Mouse (Mus musculus): ENCODE results near the gene Ube2o. TPM values are rescaled to one million over a fixed set of nuclear protein-coding genes. Genes with fewer than 3 reads are reported as not detected.

Ube2o gene
- polyA plus RNA-seq, 1 experiment: 43.6 TPM

DNA sequence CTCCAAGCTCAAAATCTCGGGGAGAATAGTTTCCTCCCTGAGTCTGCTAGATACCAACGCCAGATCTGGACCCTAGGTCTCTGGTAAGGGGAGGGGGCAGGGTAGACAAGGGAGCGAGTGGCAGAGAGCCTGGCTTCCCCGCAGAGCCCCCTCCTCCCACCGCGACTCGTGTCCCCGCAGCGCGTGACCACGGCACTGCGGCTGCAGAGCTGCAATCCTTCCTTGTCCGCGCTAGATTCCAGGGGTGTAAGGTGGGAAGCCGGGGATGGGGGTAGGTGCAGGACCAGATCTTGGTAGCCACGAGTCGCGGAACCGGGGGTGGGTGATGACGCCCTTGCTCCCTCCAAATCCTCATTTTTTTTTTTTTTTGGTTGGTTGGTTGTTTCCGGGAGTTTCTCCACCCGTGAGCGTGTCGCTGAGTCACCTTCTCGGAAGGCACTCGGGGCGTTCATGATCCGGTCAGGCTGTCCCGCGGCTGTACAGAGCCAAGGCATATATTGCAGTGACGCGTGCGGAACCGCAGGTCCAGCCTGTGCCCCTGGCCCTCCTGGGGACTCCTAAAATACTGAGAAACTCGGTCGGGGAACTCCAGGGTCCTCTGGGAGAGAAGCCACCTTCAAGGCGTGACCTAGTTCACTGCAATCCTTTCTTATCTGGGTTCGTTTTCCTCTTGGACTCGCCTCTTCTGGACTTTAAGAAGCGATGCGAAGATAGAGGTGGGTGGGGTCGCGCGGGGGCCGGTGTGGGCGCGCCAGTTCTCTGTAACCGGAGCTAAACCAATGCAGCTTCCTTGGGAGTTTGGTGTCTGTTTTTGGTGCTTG is 49.7 kb downstream of the Ube2o start:
- Histone ChIP-seq H3K4me3 (ENCODE audit: low read depth, low read length) (peak overlapping the region; percentile 19; the same call in 1 of the 2 replicates), H3K9ac (ENCODE audit: low read depth, poor library complexity, severe bottlenecking) (no peak overlapping the region), H3K4me1 (ENCODE audit: control insufficient read depth, insufficient read depth, low read length) (no peaks in the 10 kb centered on the region), H3K27me3 (ENCODE audit: control insufficient read depth, insufficient read depth, low read length, poor library complexity, severe bottlenecking) (peaks cover 15% of the 10 kb centered on the region), H3K27ac (ENCODE audit: insufficient read depth, low read length) (no peak overlapping the region), H3K36me3 (ENCODE audit: control insufficient read depth, insufficient read depth, low read length, poor library complexity, severe bottlenecking) (no peaks in the 10 kb centered on the region), H3K9me3 (replicated peaks; ENCODE audit: control insufficient read depth, insufficient read depth, low read length, poor library complexity, severe bottlenecking) (no peaks in the 10 kb centered on the region)
- TF ChIP-seq CTCF (IDR thresholded peaks at IDR 0.05; ENCODE audit: low read depth, low read length): no peak
- no peak for TF ChIP-seq POLR2A (IDR thresholded peaks at IDR 0.05; ENCODE audit: insufficient read depth, low read length)
- no peak for TF ChIP-seq EP300 (IDR thresholded peaks at IDR 0.05; ENCODE audit: insufficient read depth, low read depth, low read length)

DNA sequence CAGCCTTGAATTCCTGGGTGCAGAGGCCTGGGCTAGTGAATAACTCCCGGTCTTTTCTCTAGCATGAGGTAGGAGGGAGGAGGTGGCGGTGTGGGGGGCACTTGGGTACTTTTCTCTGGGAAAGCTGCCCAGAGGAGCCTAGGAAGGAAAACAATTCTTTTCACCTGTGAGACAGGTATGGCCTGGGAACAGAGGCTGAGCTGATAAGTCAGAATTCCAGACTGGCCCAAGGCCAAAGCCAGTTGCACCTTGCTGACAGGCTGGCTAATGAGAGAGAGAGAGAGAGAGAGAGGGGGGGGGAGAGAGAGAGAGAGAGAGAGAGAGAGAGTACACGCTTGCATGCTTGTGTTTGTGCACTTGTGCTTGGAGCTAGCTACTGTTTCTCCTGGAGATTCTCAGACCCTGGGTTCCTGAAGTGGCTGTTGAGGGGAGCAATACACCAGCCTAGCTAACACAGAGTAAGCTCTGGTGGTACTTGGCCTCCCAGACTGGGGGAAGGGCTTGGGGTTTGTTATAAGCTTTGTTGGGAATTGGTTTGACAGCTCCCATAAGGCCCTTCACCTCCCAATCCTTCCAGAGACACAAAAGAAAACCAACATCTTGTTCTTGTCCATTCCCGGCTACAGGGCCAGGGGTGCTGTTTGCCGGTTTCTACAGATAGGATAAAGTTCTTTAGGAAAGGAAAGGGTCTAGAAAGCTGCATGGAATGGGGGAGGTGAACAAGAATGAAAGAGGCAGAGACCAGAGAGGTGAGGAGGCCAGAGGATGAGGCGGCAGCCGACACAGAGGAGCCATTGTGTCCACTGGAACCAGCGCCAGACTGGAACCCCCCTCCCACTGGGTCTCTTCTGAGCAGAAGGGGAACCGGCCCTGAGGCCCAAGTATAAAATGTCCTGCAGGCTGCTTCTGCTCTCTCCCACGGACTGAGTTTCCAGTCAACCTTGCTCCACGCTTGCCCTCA is 50.8 kb downstream of the Ube2o start, which contains the start of gene Sphk1:
Gene Sphk1, plus strand, starts transcription at position 739 of the 961 bp plus-strand sequence.
- Histone ChIP-seq H3K36me3 (ENCODE audit: control insufficient read depth, insufficient read depth, low read length, poor library complexity, severe bottlenecking) (no peaks in the 10 kb centered on the region), H3K9me3 (replicated peaks; ENCODE audit: control insufficient read depth, insufficient read depth, low read length, poor library complexity, severe bottlenecking) (no peaks in the 10 kb centered on the region), H3K4me1 (ENCODE audit: control insufficient read depth, insufficient read depth, low read length) (no peaks in the 10 kb centered on the region), H3K9ac (ENCODE audit: low read depth, poor library complexity, severe bottlenecking) (no peak within 1 kb of the TSS), H3K27me3 (ENCODE audit: control insufficient read depth, insufficient read depth, low read length, poor library complexity, severe bottlenecking) (peaks cover 15% of the 10 kb centered on the region), H3K27ac (ENCODE audit: insufficient read depth, low read length) (no peak within 1 kb of the TSS), H3K4me3 (ENCODE audit: low read depth, low read length) (peak within 1 kb of the TSS; percentile 19; the same call in 1 of the 2 replicates)
- no peak for TF ChIP-seq CTCF (IDR thresholded peaks at IDR 0.05; ENCODE audit: low read depth, low read length)
- no peak for TF ChIP-seq POLR2A (IDR thresholded peaks at IDR 0.05; ENCODE audit: insufficient read depth, low read length)
- no peak for TF ChIP-seq EP300 (IDR thresholded peaks at IDR 0.05; ENCODE audit: insufficient read depth, low read depth, low read length)

GRCm38 (mm10) chr11:116528636-116529320 is 52.5 kb downstream of the Ube2o start:
- Histone ChIP-seq H3K27me3 (ENCODE audit: control insufficient read depth, insufficient read depth, low read length, poor library complexity, severe bottlenecking) (peaks cover 15% of the 10 kb centered on the region), H3K27ac (ENCODE audit: insufficient read depth, low read length) (no peak overlapping the region), H3K4me3 (ENCODE audit: low read depth, low read length) (no peak overlapping the region), H3K4me1 (ENCODE audit: control insufficient read depth, insufficient read depth, low read length) (no peaks in the 10 kb centered on the region), H3K36me3 (ENCODE audit: control insufficient read depth, insufficient read depth, low read length, poor library complexity, severe bottlenecking) (no peaks in the 10 kb centered on the region), H3K9me3 (replicated peaks; ENCODE audit: control insufficient read depth, insufficient read depth, low read length, poor library complexity, severe bottlenecking) (no peaks in the 10 kb centered on the region), H3K9ac (ENCODE audit: low read depth, poor library complexity, severe bottlenecking) (no peak overlapping the region)
- TF ChIP-seq CTCF (IDR thresholded peaks at IDR 0.05; ENCODE audit: low read depth, low read length): no peak
- no peak for TF ChIP-seq EP300 (IDR thresholded peaks at IDR 0.05; ENCODE audit: insufficient read depth, low read depth, low read length)
- no peak for TF ChIP-seq POLR2A (IDR thresholded peaks at IDR 0.05; ENCODE audit: insufficient read depth, low read length)

DNA sequence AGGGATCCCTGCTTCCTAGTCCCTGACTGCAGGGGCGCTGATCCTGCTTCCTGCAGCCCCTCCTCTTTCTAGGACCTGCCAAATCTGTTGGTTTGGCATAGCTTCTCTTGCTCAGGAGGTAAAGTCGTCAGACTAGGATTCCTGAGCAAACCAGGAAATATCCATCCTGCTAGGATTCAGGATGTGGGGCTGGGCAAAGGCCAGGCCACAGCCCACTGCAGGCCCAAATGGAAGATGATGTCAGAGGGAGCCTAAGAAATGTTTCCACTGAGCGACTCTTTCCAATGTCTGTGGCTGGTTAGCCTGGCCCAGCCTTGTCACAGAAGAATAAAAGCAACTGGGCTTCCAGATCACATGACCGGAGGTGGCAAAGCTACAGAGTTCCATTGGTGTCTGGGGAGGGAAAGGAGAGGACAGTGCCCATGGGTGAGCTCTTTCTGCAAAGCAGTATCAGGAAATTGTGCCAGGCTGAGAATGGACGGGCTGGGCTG is 57.5 kb downstream of the Ube2o start:
- H3K27ac ChIP-seq (ENCODE audit: insufficient read depth, low read length): no peak overlapping the region
- H3K4me1 ChIP-seq (ENCODE audit: control insufficient read depth, insufficient read depth, low read length): no peaks in the 10 kb centered on the region
- no peak overlapping the region for H3K4me3 ChIP-seq (ENCODE audit: low read depth, low read length)
- no peaks in the 10 kb centered on the region for H3K36me3 ChIP-seq (ENCODE audit: control insufficient read depth, insufficient read depth, low read length, poor library complexity, severe bottlenecking)
- no peaks in the 10 kb centered on the region for H3K9me3 ChIP-seq (replicated peaks; ENCODE audit: control insufficient read depth, insufficient read depth, low read length, poor library complexity, severe bottlenecking)
- H3K27me3 ChIP-seq (ENCODE audit: control insufficient read depth, insufficient read depth, low read length, poor library complexity, severe bottlenecking): no peaks in the 10 kb centered on the region
- H3K9ac ChIP-seq (ENCODE audit: low read depth, poor library complexity, severe bottlenecking): no peak overlapping the region
- no peak for TF ChIP-seq POLR2A (IDR thresholded peaks at IDR 0.05; ENCODE audit: insufficient read depth, low read length)
- TF ChIP-seq CTCF (IDR thresholded peaks at IDR 0.05; ENCODE audit: low read depth, low read length): no peak
- no peak for TF ChIP-seq EP300 (IDR thresholded peaks at IDR 0.05; ENCODE audit: insufficient read depth, low read depth, low read length)

- H3K4me3 ChIP-seq (ENCODE audit: low read depth, low read length): no peak overlapping the region
- no peak overlapping the region for H3K27ac ChIP-seq (ENCODE audit: insufficient read depth, low read length)
- no peak for TF ChIP-seq CTCF (IDR thresholded peaks at IDR 0.05; ENCODE audit: low read depth, low read length)
- TF ChIP-seq EP300 (IDR thresholded peaks at IDR 0.05; ENCODE audit: insufficient read depth, low read depth, low read length): no peak
- TF ChIP-seq POLR2A (IDR thresholded peaks at IDR 0.05; ENCODE audit: insufficient read depth, low read length): no peak
- H3K9ac ChIP-seq (ENCODE audit: low read depth, poor library complexity, severe bottlenecking): no peak overlapping the region
- no peaks in the 10 kb centered on the region for H3K9me3 ChIP-seq (replicated peaks; ENCODE audit: control insufficient read depth, insufficient read depth, low read length, poor library complexity, severe bottlenecking)
- no peaks in the 10 kb centered on the region for H3K27me3 ChIP-seq (ENCODE audit: control insufficient read depth, insufficient read depth, low read length, poor library complexity, severe bottlenecking)
- H3K36me3 ChIP-seq (ENCODE audit: control insufficient read depth, insufficient read depth, low read length, poor library complexity, severe bottlenecking): no peaks in the 10 kb centered on the region
- H3K4me1 ChIP-seq (ENCODE audit: control insufficient read depth, insufficient read depth, low read length): no peaks in the 10 kb centered on the region
Observed at GRCm38 (mm10) chr11:116522886-116523698, 58.2 kb downstream of the Ube2o start.

Data from ES-Bruce4 (cell line).